Mouse (Mus musculus): ENCODE results near the gene St3gal5. TPM values are rescaled to one million over a fixed set of nuclear protein-coding genes. Genes with fewer than 3 reads are reported as not detected.

Gene St3gal5
- polyA plus RNA-seq, 1 experiment from 2014 or later, result 28.8 TPM

Other genes with a start within 250 kb of the St3gal5 start
- gene Ptcd3, start 188.8 kb upstream of the St3gal5 start, polyA plus RNA-seq (2014; fragmentation: Nextera tagmentation; extraction: Ambion mirVana), result 139 and 151 TPM in 2 replicates
- 32.0 and 38.2 TPM in 2 replicates for gene Polr1a, start 188.5 kb upstream of the St3gal5 start, polyA plus RNA-seq (2014; fragmentation: Nextera tagmentation; extraction: Ambion mirVana)
- 10.2 and 11.3 TPM in 2 replicates for gene Atoh8, start 138.0 kb downstream of the St3gal5 start, polyA plus RNA-seq (2014; fragmentation: Nextera tagmentation; extraction: Ambion mirVana)
- gene Sftpb, start 207.0 kb downstream of the St3gal5 start, polyA plus RNA-seq (2014; fragmentation: Nextera tagmentation; extraction: Ambion mirVana), result not detected in 2 replicates
- 107 and 111 TPM in 2 replicates for gene Usp39, start 247.6 kb downstream of the St3gal5 start, polyA plus RNA-seq (2014; fragmentation: Nextera tagmentation; extraction: Ambion mirVana)
- 16.4 and 19.8 TPM in 2 replicates for gene 0610030E20Rik, start 249.7 kb downstream of the St3gal5 start, polyA plus RNA-seq (2014; fragmentation: Nextera tagmentation; extraction: Ambion mirVana)

Measured in embryonic facial prominence, embryonic 11.5 days (tissue).